Mouse (Mus musculus) stomach, embryonic 16.5 days (tissue): ENCODE measurements around the gene Anxa6. TPM values are rescaled to one million over a fixed set of nuclear protein-coding genes. Genes with fewer than 3 reads are reported as not detected.

Source experiments
- ATAC-seq: fragments of 200-750 bp; cut with Nextera tagmentation; 2 replicates; pipeline ENCODE4 v1.8.0; 2017; ENCODE audit warnings: moderate number of reproducible peaks, moderate TSS enrichment; ENCODE audit not compliant: insufficient read depth, low FRiP score
- H3K27ac ChIP-seq: fragments of 300-500 bp; sonication (generic); 2 replicates; pipeline ENCODE4 v1.5.1; 2014; ENCODE audit warnings: low read length
- H3K27me3 ChIP-seq: fragments of 300-500 bp; sonication (generic); 2 replicates; pipeline ENCODE4 v1.6.1; 2014; ENCODE audit warnings: low read length, control low read depth, mixed read lengths; ENCODE audit not compliant: control insufficient read depth, insufficient read depth
- H3K36me3 ChIP-seq: fragments of 300-500 bp; sonication (generic); 2 replicates; pipeline ENCODE4 v1.6.1; 2014; ENCODE audit warnings: low read length; ENCODE audit not compliant: control insufficient read depth, insufficient read depth
- H3K4me1 ChIP-seq: fragments of 300-500 bp; sonication (generic); 2 replicates; pipeline ENCODE4 v1.6.1; 2014; ENCODE audit warnings: low read length, control low read depth, mixed read lengths; ENCODE audit not compliant: control insufficient read depth, insufficient read depth
- H3K4me2 ChIP-seq: fragments of 300-500 bp; sonication (generic); 2 replicates; pipeline ENCODE4 v1.6.1; 2014; ENCODE audit warnings: low read depth, low read length, mixed read lengths
- H3K4me3 ChIP-seq: fragments of 300-500 bp; sonication (generic); replicated peaks from 2 replicates; pipeline ENCODE4 v1.5.1; 2014; ENCODE audit warnings: mild to moderate bottlenecking, low read length
- H3K9ac ChIP-seq: fragments of 300-500 bp; sonication (generic); 2 replicates; pipeline ENCODE4 v1.6.1; 2014; ENCODE audit warnings: low read length
- H3K9me3 ChIP-seq: fragments of 300-500 bp; sonication (generic); replicated peaks from 2 replicates; pipeline ENCODE4 v1.6.1; 2016; ENCODE audit warnings: low read length, control low read depth; ENCODE audit not compliant: control insufficient read depth
- WGBS: fragments of 180-500 bp; shearing (Covaris S2); extraction: QIAGEN DNeasy Blood & Tissue Kit; methylation state at CpG from one replicate; pipeline ENCODE4 v1.1.7; 2014; 5-methylcytosine and 5-hydroxymethylcytosine counted together
- polyA plus RNA-seq: library from polyadenylated mRNA; unstranded; fragments of >200 nt; fragmentation: Nextera tagmentation; extraction: Ambion mirVana; gene quantifications from 2 replicates; pipeline ENCODE4 v1.2.1, GENCODE M21; 2015

Anxa6 gene
- polyA plus RNA-seq, 1 experiment from 2014 or later = 364 TPM

DNA sequence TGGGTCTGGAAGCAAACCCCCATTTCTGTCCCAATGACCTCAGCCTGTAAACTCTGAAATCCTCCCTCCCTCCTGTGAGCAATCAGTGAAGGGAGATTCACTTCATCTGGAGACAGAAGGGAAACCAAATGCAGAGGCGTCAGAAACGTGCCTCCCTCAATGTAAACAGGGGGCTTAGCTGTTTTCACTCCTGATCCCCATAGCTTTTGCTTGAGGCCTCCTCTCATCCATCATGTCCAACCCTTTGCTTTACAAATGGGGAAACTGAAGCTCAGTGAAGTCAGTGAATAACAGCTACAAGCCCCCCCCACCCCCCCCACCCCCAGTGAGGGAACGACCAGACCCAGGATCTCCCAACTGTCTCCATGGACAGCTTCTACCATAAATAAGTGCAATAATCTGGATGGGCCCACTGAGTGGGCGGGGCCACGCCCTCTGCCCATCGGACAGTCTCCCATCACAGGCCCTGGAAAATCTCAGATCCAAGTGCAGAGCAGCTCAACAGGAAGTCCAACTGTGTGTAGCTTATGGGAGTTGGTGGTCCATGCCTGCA, 55.8 kb downstream of the Anxa6 start:
- Histone ChIP-seq H3K4me3 (no peak overlapping the region), H3K4me2 (no peak overlapping the region), H3K9me3 (no peaks in the 10 kb centered on the region), H3K36me3 (peaks cover 17% of the 10 kb centered on the region), H3K4me1 (peaks cover 10% of the 10 kb centered on the region), H3K9ac (no peak overlapping the region), H3K27ac (peak overlapping the region; percentile 78), H3K27me3 (no peaks in the 10 kb centered on the region)
- 33% methylated on average over 6 of the region's 6 CpGs for WGBS
- ATAC-seq = peak; percentile 81

DNA sequence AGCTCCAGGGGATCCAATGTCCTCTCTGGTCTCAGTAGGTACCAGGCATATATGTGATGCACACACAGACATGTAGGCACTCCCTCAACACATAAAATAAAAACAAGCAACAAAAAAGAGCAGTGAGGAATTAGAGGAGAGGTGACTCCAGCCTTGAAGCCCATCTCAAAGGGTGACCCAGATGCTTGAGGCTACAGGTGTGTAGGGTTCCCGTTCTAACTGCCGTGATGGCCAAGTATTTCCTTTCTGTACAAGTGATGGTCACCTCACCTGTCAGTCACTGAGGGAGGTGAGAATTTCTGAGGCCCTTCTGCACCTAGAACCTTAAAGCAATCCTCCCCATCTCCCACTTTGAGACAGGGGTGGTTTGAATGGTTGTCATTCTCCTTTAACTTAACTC, 56.9 kb downstream of the Anxa6 start:
- Histone ChIP-seq H3K4me3 (no peak overlapping the region), H3K4me1 (peaks cover 10% of the 10 kb centered on the region), H3K27me3 (no peaks in the 10 kb centered on the region), H3K9ac (no peak overlapping the region), H3K4me2 (no peak overlapping the region), H3K27ac (no peak overlapping the region), H3K9me3 (no peaks in the 10 kb centered on the region), H3K36me3 (peaks cover 7% of the 10 kb centered on the region)
- ATAC-seq = no peak
- WGBS = 96% methylated on average over 2 of the region's 2 CpGs

DNA sequence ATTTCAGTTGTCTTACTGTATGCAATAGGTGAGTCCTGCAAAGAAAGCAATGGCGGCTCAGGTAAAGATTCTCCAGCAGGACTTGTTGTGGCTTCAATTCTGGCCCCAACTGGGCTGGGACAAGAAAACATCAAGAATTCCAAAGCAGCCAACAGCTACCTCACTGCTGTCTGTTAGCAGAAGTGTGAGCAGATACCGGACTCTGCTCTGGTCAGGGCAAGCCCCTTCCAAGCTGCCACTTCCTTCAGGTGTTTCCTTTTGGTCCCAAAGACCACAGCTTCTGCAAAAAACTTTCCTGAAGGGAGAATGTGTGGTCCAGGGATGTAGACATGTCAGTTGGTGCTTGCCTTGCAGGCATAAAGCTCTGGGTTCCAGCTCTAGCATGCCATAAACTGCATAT, 57.5 kb downstream of the Anxa6 start:
- H3K4me1 ChIP-seq = peaks cover 10% of the 10 kb centered on the region
- no peak for ATAC-seq
- H3K9me3 ChIP-seq = no peaks in the 10 kb centered on the region
- peaks cover 7% of the 10 kb centered on the region for H3K36me3 ChIP-seq
- 76% methylated on average over 2 of the region's 2 CpGs for WGBS
- no peak overlapping the region for H3K27ac ChIP-seq
- H3K9ac ChIP-seq = no peak overlapping the region
- H3K4me3 ChIP-seq = no peak overlapping the region
- no peak overlapping the region for H3K4me2 ChIP-seq
- H3K27me3 ChIP-seq = no peaks in the 10 kb centered on the region

- H3K4me3 ChIP-seq = no peak overlapping the region
- peaks cover 7% of the 10 kb centered on the region for H3K36me3 ChIP-seq
- WGBS = 84% methylated on average over 5 of the region's 5 CpGs
Measured at GRCm38 (mm10) chr11:54975340-54975739, 57.9 kb downstream of the Anxa6 start.

DNA sequence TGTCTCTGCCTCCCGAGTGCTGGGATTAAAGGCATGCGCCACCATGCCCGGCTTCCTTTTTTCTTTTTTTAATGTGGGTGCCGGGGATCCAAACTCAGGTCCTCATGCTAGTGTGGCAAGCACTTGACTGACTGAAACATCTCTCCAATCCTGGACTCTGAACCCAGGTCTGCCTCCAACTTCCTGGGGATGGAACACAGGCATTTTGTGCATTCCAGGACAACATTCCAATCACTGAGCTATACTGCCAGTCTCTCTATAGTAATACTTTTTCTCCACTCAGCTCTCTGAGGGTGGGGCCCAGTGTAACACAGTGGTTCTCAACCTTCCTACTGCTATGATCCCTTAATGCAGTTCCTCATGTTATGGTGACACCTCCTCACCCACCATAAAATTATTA, 58.6 kb downstream of the Anxa6 start:
- Histone ChIP-seq H3K27ac (no peak overlapping the region), H3K36me3 (peaks cover 7% of the 10 kb centered on the region), H3K4me2 (no peak overlapping the region), H3K9me3 (no peaks in the 10 kb centered on the region), H3K4me3 (no peak overlapping the region), H3K4me1 (peaks cover 10% of the 10 kb centered on the region), H3K9ac (no peak overlapping the region), H3K27me3 (no peaks in the 10 kb centered on the region)
- no peak for ATAC-seq
- 85% methylated on average over 4 of the region's 4 CpGs for WGBS

More at GRCm38 (mm10) chr11:54975340-54975739, 57.9 kb downstream of the Anxa6 start:
- H3K27me3 ChIP-seq = no peaks in the 10 kb centered on the region
- no peak overlapping the region for H3K27ac ChIP-seq
- H3K9me3 ChIP-seq = no peaks in the 10 kb centered on the region
- peaks cover 10% of the 10 kb centered on the region for H3K4me1 ChIP-seq
- no peak overlapping the region for H3K4me2 ChIP-seq
- no peak overlapping the region for H3K9ac ChIP-seq
- no peak for ATAC-seq

- H3K4me1 ChIP-seq = peaks cover 10% of the 10 kb centered on the region
- no peak overlapping the region for H3K9ac ChIP-seq
- H3K4me3 ChIP-seq = no peak overlapping the region
- H3K9me3 ChIP-seq = no peaks in the 10 kb centered on the region
- peak overlapping the region; percentile 14; the same call in 1 of the 2 replicates for H3K4me2 ChIP-seq
- no peaks in the 10 kb centered on the region for H3K36me3 ChIP-seq
- ATAC-seq = peak; percentile 61; the same call in 1 of the 2 replicates
- peak overlapping the region; percentile 63; the same call in 1 of the 2 replicates for H3K27ac ChIP-seq
- 35% methylated on average over 8 of the region's 8 CpGs for WGBS
- no peaks in the 10 kb centered on the region for H3K27me3 ChIP-seq
Measured at GRCm38 (mm10) chr11:54973481-54974212, 59.6 kb downstream of the Anxa6 start.

- Histone ChIP-seq H3K27me3 (no peaks in the 10 kb centered on the region), H3K4me1 (peaks cover 10% of the 10 kb centered on the region), H3K36me3 (no peaks in the 10 kb centered on the region), H3K9ac (no peak overlapping the region), H3K4me3 (no peak overlapping the region), H3K9me3 (no peaks in the 10 kb centered on the region), H3K27ac (no peak overlapping the region), H3K4me2 (no peak overlapping the region)
- 51% methylated on average over 4 of the region's 6 CpGs for WGBS
- ATAC-seq = no peak
Measured at GRCm38 (mm10) chr11:54972789-54973188, 60.5 kb downstream of the Anxa6 start.

GRCm38 (mm10) chr11:54972049-54972723, 61.1 kb downstream of the Anxa6 start:
- Histone ChIP-seq H3K9me3 (no peaks in the 10 kb centered on the region), H3K27me3 (no peaks in the 10 kb centered on the region), H3K4me3 (no peak overlapping the region), H3K9ac (no peak overlapping the region), H3K4me2 (no peak overlapping the region), H3K27ac (no peak overlapping the region), H3K36me3 (no peaks in the 10 kb centered on the region), H3K4me1 (peaks cover 10% of the 10 kb centered on the region)
- no peak for ATAC-seq
- WGBS = 49% methylated on average over 4 of the region's 4 CpGs

GRCm38 (mm10) chr11:54971365-54972048, 61.7 kb downstream of the Anxa6 start:
- peaks cover 10% of the 10 kb centered on the region for H3K4me1 ChIP-seq
- no peak for ATAC-seq
- no peak overlapping the region for H3K9ac ChIP-seq
- H3K27me3 ChIP-seq = no peaks in the 10 kb centered on the region
- WGBS = 64% methylated on average over 8 of the region's 8 CpGs
- no peaks in the 10 kb centered on the region for H3K36me3 ChIP-seq
- H3K4me3 ChIP-seq = no peak overlapping the region
- H3K4me2 ChIP-seq = no peak overlapping the region
- H3K9me3 ChIP-seq = no peaks in the 10 kb centered on the region
- no peak overlapping the region for H3K27ac ChIP-seq
